Mouse (Mus musculus) liver, embryonic 14.5 days (tissue): Measurements from ENCODE around the gene 1700019D03Rik.

ENCODE experiments used
- CTCF ChIP-seq: IDR thresholded peaks from 2 replicates; pipeline ENCODE4 v1.5.1; 2016; ENCODE audit warnings: antibody characterized with exemption, low read depth, control low read depth
- EP300 ChIP-seq: IDR thresholded peaks from 2 replicates; pipeline ENCODE4 v1.6.1; 2016; ENCODE audit warnings: antibody characterized with exemption, low read depth

GRCm38 (mm10) chr1:52956746-52957145 is 63.2 kb downstream of the 1700019D03Rik start:
- TF ChIP-seq CTCF: no peak
- TF ChIP-seq EP300: no peak
